Mouse (Mus musculus) heart, embryonic 10.5 days (tissue): ENCODE results near the gene Tex36. TPM values are rescaled to one million over a fixed set of nuclear protein-coding genes. Genes with fewer than 3 reads are reported as not detected.

Source experiments
- DNase-seq: peaks from one replicate; pipeline ENCODE4 v3.0.0-alpha.2; 2017; ENCODE audit warnings: low spot score
- H3K27ac ChIP-seq: fragments of 300-500 bp; sonication (generic); 2 replicates; pipeline ENCODE4 v1.5.1; 2016; ENCODE audit warnings: mild to moderate bottlenecking
- H3K27me3 ChIP-seq: fragments of 300-500 bp; sonication (generic); 2 replicates; pipeline ENCODE4 v1.6.1; 2016; ENCODE audit warnings: mild to moderate bottlenecking; ENCODE audit not compliant: poor library complexity, insufficient read depth, severe bottlenecking
- H3K36me3 ChIP-seq: fragments of 300-500 bp; sonication (generic); 2 replicates; pipeline ENCODE4 v1.6.1; 2016; ENCODE audit warnings: mild to moderate bottlenecking, moderate library complexity
- H3K4me1 ChIP-seq: fragments of 300-500 bp; sonication (generic); 2 replicates; pipeline ENCODE4 v1.6.1; 2016; ENCODE audit warnings: mild to moderate bottlenecking
- H3K4me3 ChIP-seq: fragments of 300-500 bp; sonication (generic); 2 replicates; pipeline ENCODE4 v1.5.1; 2016; ENCODE audit warnings: mild to moderate bottlenecking, moderate library complexity
- H3K9me3 ChIP-seq: fragments of 300-500 bp; sonication (generic); 2 replicates; pipeline ENCODE4 v1.6.1; 2016; ENCODE audit warnings: mild to moderate bottlenecking, moderate library complexity
- WGBS: fragments of 180-500 bp; shearing (Covaris S2); methylation state at CpG from one replicate; pipeline ENCODE4 v1.1.7; 2016; 5-methylcytosine and 5-hydroxymethylcytosine counted together
- polyA plus RNA-seq: library from polyadenylated mRNA; unstranded; fragments of >200 nt; fragmentation: Nextera tagmentation; extraction: Ambion mirVana; gene quantifications from 2 replicates; pipeline ENCODE4 v1.2.1, GENCODE M21; 2016

Tex36 gene
- polyA plus RNA-seq, 1 experiment from 2014 or later: not detected

- Histone ChIP-seq H3K9me3 (no peaks in the 10 kb centered on the region), H3K4me3 (no peak overlapping the region), H3K4me1 (no peaks in the 10 kb centered on the region), H3K27ac (no peak overlapping the region), H3K36me3 (no peaks in the 10 kb centered on the region), H3K27me3 (peaks cover 8% of the 10 kb centered on the region; the same call in 1 of the 2 replicates)
- no peak for DNase-seq
- 80% methylated on average over 2 of the region's 2 CpGs for WGBS
These were observed 11.0 kb upstream of the Tex36 start for GRCm38 (mm10) chr7:133612981-133613380.

GRCm38 (mm10) chr7:133609585-133609984, 7.6 kb upstream of the Tex36 start:
- WGBS: 72% methylated on average over 8 of the region's 8 CpGs
- H3K27ac ChIP-seq: no peak overlapping the region
- H3K4me3 ChIP-seq: no peak overlapping the region
- no peaks in the 10 kb centered on the region for H3K4me1 ChIP-seq
- peaks cover 3% of the 10 kb centered on the region; the same call in 1 of the 2 replicates for H3K27me3 ChIP-seq
- no peak for DNase-seq
- no peaks in the 10 kb centered on the region for H3K9me3 ChIP-seq
- H3K36me3 ChIP-seq: no peaks in the 10 kb centered on the region

- peaks cover 3% of the 10 kb centered on the region; the same call in 1 of the 2 replicates for H3K27me3 ChIP-seq
- no peak overlapping the region for H3K4me3 ChIP-seq
- no peaks in the 10 kb centered on the region for H3K4me1 ChIP-seq
- DNase-seq: no peak
- H3K9me3 ChIP-seq: no peaks in the 10 kb centered on the region
- 76% methylated on average over 13 of the region's 13 CpGs for whole genome bisulfite sequencing
- H3K27ac ChIP-seq: no peak overlapping the region
- no peaks in the 10 kb centered on the region for H3K36me3 ChIP-seq
These were observed 6.8 kb upstream of the Tex36 start for GRCm38 (mm10) chr7:133608631-133609340.

- Histone ChIP-seq H3K4me3 (no peak overlapping the region), H3K27me3 (peaks cover 3% of the 10 kb centered on the region; the same call in 1 of the 2 replicates), H3K27ac (no peak overlapping the region), H3K36me3 (no peaks in the 10 kb centered on the region), H3K9me3 (no peaks in the 10 kb centered on the region), H3K4me1 (no peaks in the 10 kb centered on the region)
- WGBS: 77% methylated on average over 13 of the region's 13 CpGs
- no peak for DNase-seq
These were observed 6.1 kb upstream of the Tex36 start for GRCm38 (mm10) chr7:133607883-133608575.

- peaks cover 3% of the 10 kb centered on the region; the same call in 1 of the 2 replicates for H3K27me3 ChIP-seq
- DNase-seq: no peak
- H3K4me1 ChIP-seq: no peaks in the 10 kb centered on the region
- WGBS: 85% methylated on average over 5 of the region's 5 CpGs
- H3K4me3 ChIP-seq: no peak overlapping the region
- no peaks in the 10 kb centered on the region for H3K36me3 ChIP-seq
- H3K27ac ChIP-seq: no peak overlapping the region
- H3K9me3 ChIP-seq: no peaks in the 10 kb centered on the region
These were observed 5.4 kb upstream of the Tex36 start for GRCm38 (mm10) chr7:133607331-133607730.

- H3K4me1 ChIP-seq: no peaks in the 10 kb centered on the region
- H3K4me3 ChIP-seq: no peak overlapping the region
- WGBS: 77% methylated on average over 13 of the region's 13 CpGs
- DNase-seq: no peak
- no peaks in the 10 kb centered on the region for H3K9me3 ChIP-seq
- no peak overlapping the region for H3K27ac ChIP-seq
- H3K36me3 ChIP-seq: no peaks in the 10 kb centered on the region
- peaks cover 3% of the 10 kb centered on the region; the same call in 1 of the 2 replicates for H3K27me3 ChIP-seq
These were observed 2.6 kb upstream of the Tex36 start for GRCm38 (mm10) chr7:133604427-133605081.

GRCm38 (mm10) chr7:133603156-133603555, 1.2 kb upstream of the Tex36 start:
- DNase-seq: no peak
- Histone ChIP-seq H3K27me3 (peaks cover 3% of the 10 kb centered on the region; the same call in 1 of the 2 replicates), H3K27ac (no peak overlapping the region), H3K36me3 (no peaks in the 10 kb centered on the region), H3K4me3 (no peak overlapping the region), H3K9me3 (no peaks in the 10 kb centered on the region), H3K4me1 (no peaks in the 10 kb centered on the region)
- WGBS: 72% methylated on average over 2 of the region's 2 CpGs

- Histone ChIP-seq H3K27me3 (no peaks in the 10 kb centered on the region), H3K4me3 (no peak overlapping the region), H3K4me1 (no peaks in the 10 kb centered on the region), H3K36me3 (no peaks in the 10 kb centered on the region), H3K9me3 (no peaks in the 10 kb centered on the region), H3K27ac (no peak overlapping the region)
- 65% methylated on average over 1 of the region's 1 CpGs for WGBS
- no peak for DNase-seq
These were observed 1.4 kb downstream of the Tex36 start for GRCm38 (mm10) chr7:133600558-133600957.

GRCm38 (mm10) chr7:133591750-133592149, 10.2 kb downstream of the Tex36 start:
- H3K36me3 ChIP-seq: no peaks in the 10 kb centered on the region
- no peaks in the 10 kb centered on the region for H3K4me1 ChIP-seq
- H3K27ac ChIP-seq: no peak overlapping the region
- WGBS: 67% methylated on average over 1 of the region's 1 CpGs
- DNase-seq: no peak
- no peaks in the 10 kb centered on the region for H3K9me3 ChIP-seq
- no peaks in the 10 kb centered on the region for H3K27me3 ChIP-seq
- H3K4me3 ChIP-seq: no peak overlapping the region

- WGBS: 77% methylated on average over 6 of the region's 6 CpGs
- Histone ChIP-seq H3K4me3 (no peak overlapping the region), H3K4me1 (no peaks in the 10 kb centered on the region), H3K27me3 (no peaks in the 10 kb centered on the region), H3K9me3 (no peaks in the 10 kb centered on the region), H3K36me3 (no peaks in the 10 kb centered on the region), H3K27ac (no peak overlapping the region)
- peak; percentile 59 for DNase-seq
These were observed 18.7 kb downstream of the Tex36 start for GRCm38 (mm10) chr7:133583216-133583615.

- Histone ChIP-seq H3K27me3 (no peaks in the 10 kb centered on the region), H3K9me3 (no peaks in the 10 kb centered on the region), H3K36me3 (no peaks in the 10 kb centered on the region), H3K4me3 (no peak overlapping the region), H3K27ac (no peak overlapping the region), H3K4me1 (no peaks in the 10 kb centered on the region)
- WGBS: 86% methylated on average over 4 of the region's 4 CpGs
- no peak for DNase-seq
These were observed 21.7 kb downstream of the Tex36 start for GRCm38 (mm10) chr7:133580296-133580640.

- no peak overlapping the region for H3K27ac ChIP-seq
- 76% methylated on average over 20 of the region's 20 CpGs for WGBS
- H3K27me3 ChIP-seq: no peaks in the 10 kb centered on the region
- H3K9me3 ChIP-seq: no peaks in the 10 kb centered on the region
- no peaks in the 10 kb centered on the region for H3K4me1 ChIP-seq
- DNase-seq: peak; percentile 67
- H3K36me3 ChIP-seq: no peaks in the 10 kb centered on the region
- H3K4me3 ChIP-seq: no peak overlapping the region
These were observed 22.3 kb downstream of the Tex36 start for GRCm38 (mm10) chr7:133579491-133580295.
